In the genomic region with DNA sequence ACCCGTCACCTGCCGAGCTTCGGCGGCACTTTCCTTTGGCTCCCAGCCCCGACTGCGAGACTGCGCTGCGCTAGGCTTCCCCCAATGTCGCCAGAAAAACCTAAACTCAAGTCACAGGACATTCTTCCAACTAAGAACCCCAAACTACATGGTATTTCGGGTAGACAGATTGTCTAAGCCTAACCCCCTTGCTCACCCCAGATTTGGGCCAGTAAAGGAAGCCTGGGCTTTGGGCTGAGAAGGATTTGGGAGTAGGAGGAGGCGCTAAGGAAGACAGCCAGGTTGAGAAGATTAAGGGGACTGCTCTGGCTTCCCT, we compare ENCODE assay signal across 10 mouse cellular contexts. TPM values are rescaled to one million over a fixed set of nuclear protein-coding genes. Genes with fewer than 3 reads are reported as not detected.
DNase-seq lines count a peak whose midpoint lies in the region; ATAC-seq and TF ChIP-seq lines count a peak whose summit lies in the region.
"Had no signal": no experiment of that assay in that cellular context is flagged by ENCODE, and none has a peak within 500 bp of the region (broad histone marks: within the 10 kb centered on the region; RNA-seq: fewer than 3 reads in every experiment).

No protein-coding gene starts in this region.

- no peak overlapping the region for H3K9ac ChIP-seq in kidney, embryonic 16.5 days (replicated peaks; ENCODE audit: low read length)
- H3K9ac ChIP-seq in forebrain, embryonic 14.5 days (ENCODE audit: low read length), result no peak overlapping the region
- H3K9ac ChIP-seq in intestine, postnatal 0 days (ENCODE audit: low read depth, low read length), result no peak overlapping the region
- no peak overlapping the region for H3K9ac ChIP-seq in neural tube, embryonic 13.5 days

- peaks cover 58% of the 10 kb centered on the region for H3K27me3 ChIP-seq in kidney, embryonic 16.5 days (ENCODE audit: insufficient read depth, low read length)
- H3K27me3 ChIP-seq in forebrain, embryonic 14.5 days (replicated peaks; ENCODE audit: control insufficient read depth, insufficient read depth, low read length), result peaks cover 53% of the 10 kb centered on the region
- peaks cover 6% of the 10 kb centered on the region; the same call in 1 of the 2 replicates for H3K27me3 ChIP-seq in intestine, postnatal 0 days (replicated peaks; ENCODE audit: control insufficient read depth, insufficient read depth, low read length)
- peaks cover 72% of the 10 kb centered on the region for H3K27me3 ChIP-seq in neural tube, embryonic 13.5 days

- H3K9me3 ChIP-seq in kidney, embryonic 16.5 days (ENCODE audit: low read length), result no peaks in the 10 kb centered on the region
- H3K9me3 ChIP-seq in forebrain, embryonic 14.5 days (replicated peaks; ENCODE audit: control insufficient read depth, low read length), result no peaks in the 10 kb centered on the region
- no peaks in the 10 kb centered on the region for H3K9me3 ChIP-seq in intestine, postnatal 0 days (ENCODE audit: control insufficient read depth)
- H3K9me3 ChIP-seq in neural tube, embryonic 13.5 days, result no peaks in the 10 kb centered on the region

- H3K4me1 ChIP-seq in kidney, embryonic 16.5 days (ENCODE audit: insufficient read depth, low read length), result peaks cover 32% of the 10 kb centered on the region
- peaks cover 11% of the 10 kb centered on the region for H3K4me1 ChIP-seq in forebrain, embryonic 14.5 days (ENCODE audit: control insufficient read depth, insufficient read depth, low read length)
- peaks cover 10% of the 10 kb centered on the region; the same call in 1 of the 2 replicates for H3K4me1 ChIP-seq in intestine, postnatal 0 days (replicated peaks; ENCODE audit: control insufficient read depth, insufficient read depth, low read length)
- H3K4me1 ChIP-seq in neural tube, embryonic 13.5 days (replicated peaks), result peaks cover 39% of the 10 kb centered on the region

- WGBS in kidney, embryonic 16.5 days, result 13% methylated on average over 11 of the region's 11 CpGs
- 2% methylated on average over 11 of the region's 11 CpGs for WGBS in forebrain, embryonic 14.5 days
- WGBS in intestine, postnatal 0 days, result 26% methylated on average over 11 of the region's 11 CpGs
- WGBS in neural tube, embryonic 13.5 days, result 2% methylated on average over 11 of the region's 11 CpGs

- H3K4me3 ChIP-seq in kidney, embryonic 16.5 days (ENCODE audit: low read length), result peak overlapping the region; percentile 53
- 0 out of 2 replicates have a peak overlapping the region, but pooled peaks have one; percentile 2 for H3K4me3 ChIP-seq in forebrain, embryonic 14.5 days (ENCODE audit: low read depth, low read length)
- peak overlapping the region; percentile 50 for H3K4me3 ChIP-seq in intestine, postnatal 0 days (ENCODE audit: low read depth, low read length)
- no peak overlapping the region for H3K4me3 ChIP-seq in neural tube, embryonic 13.5 days

- no peak overlapping the region for H3K27ac ChIP-seq in kidney, embryonic 16.5 days (ENCODE audit: low read length)
- no peak overlapping the region for H3K27ac ChIP-seq in forebrain, embryonic 14.5 days (ENCODE audit: low read depth, low read length)
- peak overlapping the region; percentile 54 for H3K27ac ChIP-seq in intestine, postnatal 0 days (ENCODE audit: low read depth, low read length)
- H3K27ac ChIP-seq in neural tube, embryonic 13.5 days (replicated peaks), result no peak overlapping the region

- DNase-seq in kidney, postnatal 14 days, result no peak
- no peak for DNase-seq in forebrain, embryonic 14.5 days (ENCODE audit: low spot score)
- no peak for DNase-seq in right cerebral cortex, postnatal 14 days
- no peak for DNase-seq in layer of hippocampus, adult 18-20 months (ENCODE audit: low spot score in 2 of 2)
- no peak for DNase-seq in T-cell, adult 2 months (ENCODE audit: low spot score)
- DNase-seq: spleen, adult 18-20 months had no signal

- H3K36me3 ChIP-seq in kidney, embryonic 16.5 days (ENCODE audit: insufficient read depth, low read length), result no peaks in the 10 kb centered on the region
- no peaks in the 10 kb centered on the region for H3K36me3 ChIP-seq in forebrain, embryonic 14.5 days (ENCODE audit: control insufficient read depth, insufficient read depth, low read length)
- H3K36me3 ChIP-seq in intestine, postnatal 0 days (ENCODE audit: control insufficient read depth, insufficient read depth), result no peaks in the 10 kb centered on the region
- H3K36me3 ChIP-seq in neural tube, embryonic 13.5 days, result no peaks in the 10 kb centered on the region

- no peak for TF ChIP-seq CTCF in intestine, postnatal 0 days (IDR thresholded peaks at IDR 0.05; ENCODE audit: low read depth)

- peak overlapping the region; percentile 86 for H3K4me2 ChIP-seq in kidney, embryonic 16.5 days (replicated peaks; ENCODE audit: low read depth, low read length)
- 0 out of 2 replicates have a peak overlapping the region, but pooled peaks have one; percentile 51 for H3K4me2 ChIP-seq in forebrain, embryonic 14.5 days (ENCODE audit: low read length)
- peak overlapping the region; percentile 99 for H3K4me2 ChIP-seq in intestine, postnatal 0 days (replicated peaks; ENCODE audit: low read depth)
- peak overlapping the region; percentile 71 for H3K4me2 ChIP-seq in neural tube, embryonic 13.5 days

- ATAC-seq in kidney, embryonic 16.5 days (ENCODE audit: low FRiP score, low TSS enrichment), result no peak
- ATAC-seq in forebrain, embryonic 14.5 days, result no peak
- no peak for ATAC-seq in intestine, postnatal 0 days
- ATAC-seq in neural tube, embryonic 13.5 days (ENCODE audit: low read depth), result no peak
- ATAC-seq: inflammation-experienced regulatory T-cells, adult 6 months had no signal

RNA-seq across cellular contexts. Expression of a gene that starts 1.8 kb away (rescaled TPM):
- 8.6 and 11.4 TPM in 2 replicates for polyA plus RNA-seq in kidney, embryonic 16.5 days (2015; fragmentation: Nextera tagmentation; extraction: Ambion mirVana)
- 0.60 and 1.2 TPM in 2 replicates for polyA plus RNA-seq in forebrain, embryonic 14.5 days (2014; fragmentation: Nextera tagmentation; extraction: Ambion mirVana)
- polyA plus RNA-seq in intestine, postnatal 0 days (2015; fragmentation: Nextera tagmentation; extraction: Ambion mirVana), result 23.6 and 25.0 TPM in 2 replicates
- 1.9 and 2.6 TPM in 2 replicates for polyA plus RNA-seq in neural tube, embryonic 13.5 days (2015; fragmentation: Nextera tagmentation; extraction: Ambion mirVana)
- under 1 TPM in 1 of 2 experiments, not detected in 1; 0.50 TPM for total RNA-seq in layer of hippocampus, adult 18-20 months (2021)

RNA-seq across cellular contexts. Expression of a gene that starts 35.2 kb away (rescaled TPM):
- polyA plus RNA-seq in kidney, embryonic 16.5 days (2015; fragmentation: Nextera tagmentation; extraction: Ambion mirVana), result 25.3 and 26.7 TPM in 2 replicates
- polyA plus RNA-seq in forebrain, embryonic 14.5 days (2014; fragmentation: Nextera tagmentation; extraction: Ambion mirVana), result 34.4 and 39.7 TPM in 2 replicates
- 6.7 and 7.5 TPM in 2 replicates for polyA plus RNA-seq in intestine, postnatal 0 days (2015; fragmentation: Nextera tagmentation; extraction: Ambion mirVana)
- 41.9 and 45.8 TPM in 2 replicates for polyA plus RNA-seq in neural tube, embryonic 13.5 days (2015; fragmentation: Nextera tagmentation; extraction: Ambion mirVana)
- total RNA-seq in layer of hippocampus, adult 18-20 months (2021), result 10 to 100 TPM; 34.2 to 34.6 TPM

RNA-seq across cellular contexts. Expression of a gene that starts 43.1 kb away (rescaled TPM):
- polyA plus RNA-seq in kidney, embryonic 16.5 days (2015; fragmentation: Nextera tagmentation; extraction: Ambion mirVana), result 5.8 and 6.0 TPM in 2 replicates
- 1.6 and 2.4 TPM in 2 replicates for polyA plus RNA-seq in forebrain, embryonic 14.5 days (2014; fragmentation: Nextera tagmentation; extraction: Ambion mirVana)
- 0.95 and 1.1 TPM in 2 replicates for polyA plus RNA-seq in intestine, postnatal 0 days (2015; fragmentation: Nextera tagmentation; extraction: Ambion mirVana)
- 8.6 and 8.8 TPM in 2 replicates for polyA plus RNA-seq in neural tube, embryonic 13.5 days (2015; fragmentation: Nextera tagmentation; extraction: Ambion mirVana)
- 1 to 10 TPM; 2.2 to 2.6 TPM for total RNA-seq in layer of hippocampus, adult 18-20 months (2021)
